Mouse (Mus musculus): ENCODE measurements around the gene 1500009C09Rik.

Gene 1500009C09Rik

DNA sequence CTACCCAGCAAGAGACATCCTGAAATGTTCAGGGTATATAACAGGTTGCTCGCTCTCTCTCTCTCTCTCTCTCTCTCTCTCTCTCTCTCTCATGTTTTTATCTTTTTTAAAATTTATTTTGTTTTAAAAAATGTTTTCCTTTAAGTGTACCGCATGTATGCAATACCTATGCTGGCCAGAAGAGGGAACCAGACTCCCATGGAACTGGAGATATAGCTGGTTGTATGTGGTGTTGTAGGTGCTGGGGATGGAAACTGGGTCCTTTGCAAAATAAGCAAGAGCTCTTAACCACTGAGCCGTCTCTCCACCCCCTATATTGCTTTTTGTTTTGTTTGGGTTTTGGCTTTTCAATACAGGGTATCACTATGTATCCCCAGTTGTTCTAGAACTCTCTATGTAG lies 618 bp upstream of the 1500009C09Rik start:
- DNase-seq (ENCODE audit: low spot score): no peak

GRCm38 (mm10) chr15:82255248-82255647 lies 3.1 kb downstream of the 1500009C09Rik start:
- DNase-seq (ENCODE audit: low spot score): no peak

DNA sequence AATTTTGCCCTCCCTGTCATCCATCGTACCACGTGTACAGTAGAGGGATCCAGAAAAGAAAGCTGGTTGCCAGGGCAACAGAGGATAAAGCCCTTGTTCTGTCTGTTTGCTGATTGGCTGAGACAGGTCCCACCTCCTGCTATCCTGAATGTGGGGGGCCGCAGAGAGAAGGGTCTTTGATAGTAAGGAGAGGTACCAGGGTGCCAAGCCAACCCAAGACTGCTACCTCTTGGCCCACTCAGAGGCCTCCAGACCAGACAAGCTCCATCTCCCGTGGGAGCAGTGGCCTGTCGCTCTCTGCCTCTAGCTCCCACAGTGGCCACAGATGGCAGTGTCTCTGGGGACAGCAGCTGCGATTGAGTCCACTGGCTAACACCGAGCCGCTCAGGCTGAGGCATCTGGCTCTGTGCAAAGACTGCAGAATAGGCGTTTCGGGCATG lies 3.8 kb downstream of the 1500009C09Rik start:
- no peak for DNase-seq (ENCODE audit: low spot score)

DNA sequence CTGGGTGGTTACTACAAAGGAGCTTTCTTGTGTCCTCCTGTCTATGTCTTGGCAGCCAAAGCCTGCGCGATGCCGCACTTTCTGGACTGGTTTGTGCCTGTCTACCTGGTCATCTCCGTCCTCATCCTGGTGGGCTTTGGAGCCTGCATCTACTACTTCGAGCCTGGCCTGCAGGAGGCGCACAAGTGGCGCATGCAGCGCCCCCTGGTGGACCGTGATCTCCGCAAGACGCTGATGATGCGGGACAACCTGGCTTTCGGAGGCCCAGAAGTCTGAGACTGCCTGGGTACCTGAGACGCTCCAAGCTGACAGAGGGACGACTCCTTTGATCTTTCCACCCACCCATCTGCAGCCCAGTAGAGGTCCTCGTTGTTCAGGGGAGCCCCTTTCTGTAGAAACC lies 7.3 kb downstream of the 1500009C09Rik start:
- no peak for DNase-seq (ENCODE audit: low spot score)

- no peak for DNase-seq (ENCODE audit: low spot score)
Observed at GRCm38 (mm10) chr15:82266356-82266755, 14.2 kb downstream of the 1500009C09Rik start.

GRCm38 (mm10) chr15:82268185-82268584 lies 16.0 kb downstream of the 1500009C09Rik start:
- DNase-seq (ENCODE audit: low spot score): no peak

DNA sequence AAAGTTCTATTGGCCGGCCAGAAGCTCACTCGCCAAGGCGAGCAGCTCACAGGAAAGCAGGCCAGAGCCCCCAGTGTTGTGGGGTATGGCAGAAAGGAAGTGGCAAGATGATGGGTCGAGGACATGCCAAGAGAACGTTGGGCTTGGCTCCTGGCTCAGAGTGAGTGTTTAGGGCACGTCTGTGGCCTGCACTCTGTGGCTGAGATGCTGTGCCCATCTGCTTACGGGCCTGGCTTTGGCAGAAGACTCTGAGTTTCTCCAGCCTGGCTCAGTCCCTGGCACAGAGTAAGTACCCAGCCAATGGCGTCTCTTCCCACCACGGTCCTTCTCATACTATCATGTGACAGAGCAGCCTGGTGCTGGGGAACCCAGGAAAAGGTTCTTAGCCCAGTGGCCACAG lies 16.6 kb downstream of the 1500009C09Rik start:
- no peak for DNase-seq (ENCODE audit: low spot score)

DNA sequence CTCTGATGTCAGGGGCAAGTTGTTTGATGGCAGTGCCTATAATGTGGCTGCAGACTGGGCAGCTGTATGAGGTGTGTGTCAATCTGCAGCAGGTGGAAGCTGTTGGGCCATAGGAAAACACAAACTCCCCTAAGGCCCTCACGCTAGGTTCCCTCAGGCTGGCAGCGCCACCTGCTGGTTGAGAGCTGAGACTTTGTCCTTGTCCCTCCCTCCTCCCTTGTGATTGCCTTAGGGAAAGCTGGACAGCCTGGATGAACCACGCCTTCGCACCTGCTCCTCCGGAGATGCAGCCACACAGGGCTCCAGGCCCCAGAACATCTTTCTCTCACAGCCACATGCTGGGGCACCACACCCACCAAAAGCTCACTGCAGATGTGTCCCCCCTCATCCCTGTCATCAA lies 19.0 kb downstream of the 1500009C09Rik start:
- no peak for DNase-seq (ENCODE audit: low spot score)

DNA sequence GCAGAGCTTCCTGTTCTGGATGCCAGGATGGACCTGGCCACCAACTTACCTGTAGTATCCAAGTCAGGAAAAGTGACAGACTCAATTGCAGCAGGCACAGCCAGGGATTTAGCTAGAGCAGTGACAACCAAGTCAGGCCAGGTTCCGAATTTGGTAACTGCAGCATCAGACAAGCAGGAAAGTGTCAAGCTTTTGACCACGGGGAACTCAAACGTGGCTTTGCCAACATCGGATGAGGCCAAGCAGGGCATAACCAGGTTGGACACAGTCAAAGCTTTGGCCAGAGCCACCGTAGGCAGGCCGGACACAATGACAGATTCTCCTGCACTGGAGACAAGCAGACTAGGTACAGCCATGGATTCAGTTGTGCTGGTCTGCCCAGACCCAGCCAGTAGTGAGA lies 20.1 kb downstream of the 1500009C09Rik start:
- no peak for DNase-seq (ENCODE audit: low spot score)

- DNase-seq (ENCODE audit: low spot score): no peak
Observed at GRCm38 (mm10) chr15:82274593-82274926, 22.4 kb downstream of the 1500009C09Rik start, which contains the start of gene Sept3. Gene Sept3 (plus strand): TSS chr15:82274893.

DNA sequence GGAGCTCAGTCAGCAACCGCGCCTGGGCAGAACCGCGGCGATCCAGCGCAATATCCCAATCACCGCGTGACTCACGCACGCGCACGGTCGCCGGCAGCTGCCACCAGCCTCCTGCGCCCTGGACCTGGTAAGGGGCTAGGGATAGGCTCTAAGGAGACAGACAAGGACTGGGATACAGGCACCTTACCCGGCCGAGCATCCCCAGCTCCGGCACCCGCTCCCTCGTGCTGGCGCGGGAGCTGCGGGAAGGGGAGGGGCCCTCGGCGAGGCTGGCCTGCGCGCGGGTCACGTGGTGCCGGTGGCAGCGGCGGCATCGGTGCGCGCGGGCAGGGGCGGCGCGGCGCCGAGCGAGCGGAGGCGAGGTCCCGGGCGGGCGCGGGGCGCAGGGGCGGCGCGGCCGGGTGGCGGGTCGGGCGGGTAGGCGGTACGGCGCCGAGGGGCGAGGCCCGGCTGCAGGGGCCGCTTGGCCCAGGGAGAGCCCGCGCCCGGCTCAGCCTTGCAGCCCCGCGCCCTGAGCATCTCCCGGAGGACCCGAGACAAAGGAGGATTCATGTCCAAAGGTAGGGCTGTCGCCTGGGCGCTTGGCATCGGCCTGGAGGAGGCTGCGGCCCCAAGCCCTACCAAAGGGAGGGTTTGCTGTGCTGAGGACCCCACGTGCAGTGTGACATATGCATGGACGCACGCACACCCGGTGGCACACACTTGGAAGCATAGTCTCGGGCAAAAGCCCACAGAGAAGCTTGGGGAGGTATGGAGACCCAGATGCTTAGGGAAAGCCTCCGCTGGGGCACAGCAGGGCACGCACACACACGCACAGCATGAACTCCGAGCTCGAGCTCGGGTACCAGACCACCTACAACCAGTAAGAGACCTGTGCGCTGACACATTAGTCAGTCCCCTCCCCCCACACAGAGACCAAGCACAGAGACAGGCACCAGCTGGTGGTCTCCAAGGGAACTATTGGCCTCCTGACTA lies 23.0 kb downstream of the 1500009C09Rik start:
- no peak for DNase-seq (ENCODE audit: low spot score)

GRCm38 (mm10) chr15:82277591-82277990 lies 25.4 kb downstream of the 1500009C09Rik start:
- no peak for DNase-seq (ENCODE audit: low spot score)

DNA sequence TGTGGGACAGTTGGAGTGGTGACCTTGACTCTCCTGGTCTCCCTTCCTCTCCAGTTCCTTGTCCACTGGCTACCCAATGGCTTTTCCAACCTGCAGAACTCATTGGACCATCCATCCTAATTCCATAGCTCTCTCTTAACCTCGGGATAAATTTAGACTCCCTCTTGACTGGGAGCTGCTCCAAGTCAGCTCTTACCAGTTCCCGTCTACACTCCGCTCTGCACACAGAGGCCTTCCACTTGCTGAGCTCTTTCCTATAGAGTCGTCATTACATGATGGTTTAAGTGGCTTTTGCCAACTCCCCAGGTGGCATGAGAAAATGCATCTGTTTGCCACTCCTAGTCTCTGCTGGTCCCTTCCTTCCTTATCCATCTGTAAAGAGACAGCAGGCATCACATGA lies 28.4 kb downstream of the 1500009C09Rik start:
- no peak for DNase-seq (ENCODE audit: low spot score)

- no peak for DNase-seq (ENCODE audit: low spot score)
Observed at GRCm38 (mm10) chr15:82286157-82286556, 34.0 kb downstream of the 1500009C09Rik start.

DNA sequence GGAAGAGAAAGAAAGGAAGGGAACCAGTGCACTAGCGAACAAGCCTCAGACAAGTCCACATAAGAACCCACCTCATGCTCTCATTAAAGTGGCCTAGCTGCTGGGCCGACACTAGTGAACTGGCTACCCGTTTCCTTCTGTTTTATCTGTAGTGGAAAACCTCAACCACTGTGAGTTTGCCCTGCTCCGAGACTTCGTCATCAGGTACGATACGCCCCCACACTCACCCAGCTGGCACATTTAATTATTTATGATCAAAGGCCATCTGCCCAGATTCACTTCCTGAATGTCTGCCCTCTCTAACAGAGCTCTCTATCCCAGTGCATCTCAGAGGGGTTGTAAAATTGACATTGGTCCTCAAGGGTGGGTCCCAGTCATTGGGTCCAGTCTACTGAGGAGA lies 38.1 kb downstream of the 1500009C09Rik start:
- no peak for DNase-seq (ENCODE audit: low spot score)

DNA sequence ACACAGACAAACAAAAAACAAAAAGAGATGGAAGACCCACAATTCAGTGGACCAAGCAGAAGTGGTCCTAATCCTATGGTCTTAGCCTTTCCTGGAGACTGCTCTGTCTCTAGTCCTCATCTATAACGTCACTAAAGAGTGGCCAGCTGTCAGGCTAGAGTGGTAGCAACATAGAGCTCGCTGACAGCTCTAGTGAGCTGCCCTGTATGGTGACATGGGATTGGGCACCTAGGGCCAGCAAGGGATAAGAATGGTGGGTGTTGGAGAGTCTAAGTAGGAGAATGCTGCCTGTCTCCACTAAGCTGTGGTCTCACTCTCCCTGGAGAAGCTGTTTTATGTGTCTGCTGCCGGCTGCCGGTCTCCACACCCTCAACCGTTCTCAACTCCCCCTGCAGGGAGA lies 40.7 kb downstream of the 1500009C09Rik start:
- DNase-seq (ENCODE audit: low spot score): no peak

DNA sequence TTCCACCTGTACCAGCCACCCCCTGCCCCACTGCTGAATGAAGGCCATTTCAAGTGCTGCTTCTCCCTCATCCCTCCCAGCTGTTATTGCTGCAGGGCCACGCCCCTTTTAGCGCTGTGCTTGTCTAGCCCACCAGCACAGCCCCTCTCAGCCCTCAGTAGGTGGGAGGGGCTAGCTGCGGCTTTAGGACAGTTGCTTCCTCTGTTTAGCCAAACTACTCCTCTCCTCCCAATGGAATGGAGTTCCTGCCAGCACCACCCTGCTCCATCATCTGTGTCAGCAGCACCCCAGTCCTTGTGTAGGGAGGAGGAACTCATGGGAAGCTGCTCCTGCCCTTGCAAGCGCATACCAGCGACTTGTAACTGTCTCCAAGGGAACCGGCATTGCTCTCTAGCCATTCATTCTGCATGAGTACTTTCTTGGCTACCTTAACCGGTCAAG lies 41.1 kb downstream of the 1500009C09Rik start:
- DNase-seq (ENCODE audit: low spot score): no peak

GRCm38 (mm10) chr15:82294059-82294458 lies 41.9 kb downstream of the 1500009C09Rik start:
- DNase-seq (ENCODE audit: low spot score): no peak

DNA sequence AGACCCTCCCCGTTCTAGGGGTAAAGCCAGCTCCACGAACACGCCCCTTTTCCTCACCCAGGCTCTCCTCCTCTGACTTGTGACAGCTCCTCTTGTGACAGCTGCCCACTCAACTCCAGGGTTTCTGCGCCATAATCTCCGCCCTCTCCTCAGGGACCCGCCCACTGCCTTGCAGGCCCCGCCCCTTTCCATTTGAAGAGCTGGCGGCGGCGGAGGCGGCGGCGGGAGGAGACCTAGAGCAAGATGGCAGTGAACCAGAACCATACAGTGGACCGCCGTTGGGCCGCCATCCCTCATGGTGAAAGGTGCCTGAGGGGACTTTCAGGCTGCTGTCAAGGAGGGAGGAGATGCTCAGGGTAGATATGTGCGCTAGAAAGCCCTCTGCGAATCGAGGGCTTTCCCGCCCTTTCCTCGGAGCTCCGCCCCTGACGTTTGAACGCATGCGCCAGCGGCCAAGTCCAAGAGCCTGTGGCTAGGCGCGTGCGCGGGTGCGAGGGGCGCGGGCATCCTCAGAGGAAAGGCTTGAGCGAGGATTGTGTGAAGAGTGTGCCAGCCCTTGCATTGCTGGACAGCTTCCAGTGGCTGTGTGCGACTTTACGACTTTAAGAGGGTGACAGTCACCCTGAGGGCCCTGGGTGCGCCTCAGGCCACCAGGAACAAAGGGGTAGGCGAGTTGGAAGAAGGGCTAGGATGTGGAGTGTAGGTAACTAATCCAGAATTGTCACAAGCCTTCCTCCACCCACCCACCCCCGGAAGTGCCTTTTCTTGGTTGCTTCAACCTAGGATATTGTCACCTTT lies 46.8 kb downstream of the 1500009C09Rik start, which contains the start of gene Wbp2nl:
TSS of gene Wbp2nl (plus strand) at position 191 of the 798 bp plus-strand sequence.
- no peak for DNase-seq (ENCODE audit: low spot score)

DNA sequence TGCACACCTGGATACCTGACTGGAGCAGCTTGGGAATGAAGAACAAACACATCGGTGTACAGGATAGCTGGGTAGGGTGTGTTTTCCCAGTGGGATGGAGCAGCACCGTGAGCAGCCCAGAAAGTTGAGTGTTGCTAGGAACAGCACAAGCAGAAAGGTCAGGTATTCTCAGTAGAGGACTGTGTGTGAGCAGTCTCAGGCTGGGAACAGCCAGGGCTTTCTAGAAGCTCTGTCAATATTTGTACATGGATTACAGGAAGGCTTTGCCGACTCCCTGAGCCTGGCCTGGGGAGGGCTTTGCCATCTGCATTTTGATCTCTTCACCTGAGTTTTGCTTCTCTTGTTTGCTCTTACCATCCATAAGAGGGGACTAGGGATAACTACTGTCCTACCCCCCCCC lies 54.9 kb downstream of the 1500009C09Rik start:
- DNase-seq (ENCODE audit: low spot score): no peak

DNA sequence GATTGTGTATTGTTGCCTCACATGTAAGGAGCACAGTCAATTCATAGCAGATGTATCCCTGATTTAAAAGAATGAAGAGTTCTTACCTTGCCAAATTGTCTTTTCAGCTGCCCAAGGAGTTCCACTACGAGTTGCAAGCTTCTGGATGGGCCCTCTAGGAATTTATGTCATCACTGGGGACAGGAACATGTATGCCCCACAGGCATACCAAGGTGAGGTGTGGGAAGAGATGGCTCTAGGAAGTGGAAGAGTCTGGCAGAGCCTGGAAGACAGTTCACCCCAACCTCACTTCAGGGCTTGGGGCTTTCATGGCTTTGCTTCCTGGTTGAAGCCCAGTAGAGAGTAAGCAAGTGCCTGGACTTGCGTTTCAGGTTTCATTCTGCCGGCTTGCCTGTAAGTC lies 56.2 kb downstream of the 1500009C09Rik start:
- DNase-seq (ENCODE audit: low spot score): no peak
